Mouse (Mus musculus) liver, embryonic 13.5 days (tissue): Measurements from ENCODE around the gene Klk1b5. TPM values are rescaled to one million over a fixed set of nuclear protein-coding genes. Genes with fewer than 3 reads are reported as not detected.
A peak's percentile ranks its signal among the peaks of the same experiment; 100 is the strongest.
"Not testable (repeated sequence)": the region's sequence is repeated elsewhere in the genome, so short reads cannot be mapped to it uniquely, and the experiment has no call there.

Experiments used
- ATAC-seq: fragments of 200-750 bp; cut with Nextera tagmentation; 2 replicates; pipeline ENCODE4 v1.8.0; 2017; ENCODE audit warnings: low read depth, mild to moderate bottlenecking, moderate number of reproducible peaks, moderate library complexity
- DNase-seq: peaks from one replicate; pipeline ENCODE4 v3.0.0; 2022
- H3K27ac ChIP-seq: fragments of 300-500 bp; sonication (generic); 2 replicates; pipeline ENCODE4 v1.5.1; 2015; ENCODE audit warnings: moderate library complexity, mild to moderate bottlenecking, inconsistent platforms
- H3K27me3 ChIP-seq: fragments of 300-500 bp; sonication (generic); 2 replicates; pipeline ENCODE4 v1.6.1; 2015; ENCODE audit warnings: mild to moderate bottlenecking, inconsistent platforms
- H3K36me3 ChIP-seq: fragments of 300-500 bp; sonication (generic); 2 replicates; pipeline ENCODE4 v1.6.1; 2015; ENCODE audit warnings: mild to moderate bottlenecking, inconsistent platforms
- H3K4me1 ChIP-seq: fragments of 300-500 bp; sonication (generic); replicated peaks from 2 replicates; pipeline ENCODE4 v1.6.1; 2015; ENCODE audit warnings: inconsistent platforms
- H3K4me2 ChIP-seq: fragments of 300-500 bp; sonication (generic); 2 replicates; pipeline ENCODE4 v1.6.1; 2015; ENCODE audit warnings: inconsistent platforms, mild to moderate bottlenecking, moderate library complexity
- H3K4me3 ChIP-seq: fragments of 300-500 bp; sonication (generic); replicated peaks from 2 replicates; pipeline ENCODE4 v1.5.1; 2015; ENCODE audit warnings: mild to moderate bottlenecking, inconsistent platforms
- H3K9ac ChIP-seq: fragments of 300-500 bp; sonication (generic); 2 replicates; pipeline ENCODE4 v1.6.1; 2015; ENCODE audit warnings: mild to moderate bottlenecking, inconsistent platforms
- H3K9me3 ChIP-seq: fragments of 300-500 bp; sonication (generic); replicated peaks from 2 replicates; pipeline ENCODE4 v1.6.1; 2016; ENCODE audit warnings: inconsistent platforms
- WGBS: fragments of 180-500 bp; shearing (Covaris S2); methylation state at CpG from one replicate; pipeline ENCODE4 v1.1.7; 2015; ENCODE audit not compliant: insufficient replicate concordance; 5-methylcytosine and 5-hydroxymethylcytosine counted together
- polyA plus RNA-seq: library from polyadenylated mRNA; unstranded; fragments of >200 nt; fragmentation: Nextera tagmentation; extraction: Ambion mirVana; gene quantifications from 2 replicates; pipeline ENCODE4 v1.2.1, GENCODE M21; 2015

The Klk1b5 gene
- polyA plus RNA-seq, 1 experiment from 2014 or later: not detected

DNA sequence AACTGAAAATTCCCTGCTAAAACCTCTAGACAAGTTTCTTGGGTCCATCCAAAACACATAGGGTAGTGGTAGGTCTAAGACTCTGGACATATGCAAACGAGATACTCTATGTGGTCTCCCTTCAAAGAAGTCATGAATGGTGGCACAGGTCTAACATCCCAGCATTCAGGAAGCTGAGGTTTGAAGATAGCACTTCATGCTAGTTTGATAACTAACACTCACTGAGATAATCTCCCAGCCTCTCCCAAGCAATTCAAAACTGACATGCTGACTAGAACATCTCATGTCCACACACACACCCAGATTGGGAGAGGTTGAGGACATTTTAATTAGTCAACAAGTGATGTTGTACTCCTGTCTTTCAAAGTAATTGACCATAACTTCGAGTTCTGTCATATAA lies 24.2 kb downstream of the Klk1b5 start:
- WGBS: 15% methylated on average over 2 of the region's 2 CpGs
- H3K4me1 ChIP-seq: peaks cover 15% of the 10 kb centered on the region
- no peak overlapping the region for H3K9ac ChIP-seq
- no peak for DNase-seq
- ATAC-seq: no peak
- H3K4me2 ChIP-seq: no peak overlapping the region
- no peak overlapping the region for H3K27ac ChIP-seq
- no peaks in the 10 kb centered on the region for H3K36me3 ChIP-seq
- no peaks in the 10 kb centered on the region for H3K9me3 ChIP-seq
- H3K4me3 ChIP-seq: no peak overlapping the region
- no peaks in the 10 kb centered on the region for H3K27me3 ChIP-seq

DNA sequence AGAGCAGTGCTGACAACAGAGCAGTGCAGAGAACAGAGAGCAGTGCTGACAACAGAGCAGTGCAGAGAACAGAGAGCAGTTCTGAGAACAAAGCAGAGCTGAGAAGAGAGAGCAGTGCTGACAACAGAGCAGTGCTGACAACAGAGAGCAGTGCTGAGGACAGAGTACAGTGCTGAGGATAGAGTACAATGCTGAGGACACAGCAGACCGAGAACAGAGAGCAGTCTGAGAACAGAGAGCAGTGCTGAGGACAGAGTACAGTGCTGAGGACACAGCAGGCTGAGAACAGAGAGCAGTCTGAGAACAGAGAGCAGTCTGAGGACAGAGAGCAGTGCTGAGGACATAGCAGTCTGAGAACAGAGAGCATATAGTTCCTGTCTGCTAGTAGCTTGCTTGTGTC lies 25.0 kb downstream of the Klk1b5 start:
- ATAC-seq (no peak), DNase-seq (no peak)
- Histone ChIP-seq H3K4me2 (no peak overlapping the region), H3K9me3 (no peaks in the 10 kb centered on the region), H3K4me1 (peaks cover 23% of the 10 kb centered on the region), H3K4me3 (no peak overlapping the region), H3K27me3 (no peaks in the 10 kb centered on the region), H3K36me3 (no peaks in the 10 kb centered on the region), H3K9ac (no peak overlapping the region), H3K27ac (no peak overlapping the region)
- WGBS: 34% methylated on average over 1 of the region's 1 CpGs

GRCm38 (mm10) chr7:44241163-44241562 lies 25.4 kb downstream of the Klk1b5 start:
- no peak overlapping the region for H3K4me3 ChIP-seq
- DNase-seq: no peak
- no peak overlapping the region for H3K9ac ChIP-seq
- H3K4me2 ChIP-seq: no peak overlapping the region
- no peaks in the 10 kb centered on the region for H3K27me3 ChIP-seq
- H3K27ac ChIP-seq: no peak overlapping the region
- H3K9me3 ChIP-seq: no peaks in the 10 kb centered on the region
- H3K4me1 ChIP-seq: peaks cover 25% of the 10 kb centered on the region
- H3K36me3 ChIP-seq: no peaks in the 10 kb centered on the region
- ATAC-seq: no peak
- WGBS: 51% methylated on average over 2 of the region's 2 CpGs

DNA sequence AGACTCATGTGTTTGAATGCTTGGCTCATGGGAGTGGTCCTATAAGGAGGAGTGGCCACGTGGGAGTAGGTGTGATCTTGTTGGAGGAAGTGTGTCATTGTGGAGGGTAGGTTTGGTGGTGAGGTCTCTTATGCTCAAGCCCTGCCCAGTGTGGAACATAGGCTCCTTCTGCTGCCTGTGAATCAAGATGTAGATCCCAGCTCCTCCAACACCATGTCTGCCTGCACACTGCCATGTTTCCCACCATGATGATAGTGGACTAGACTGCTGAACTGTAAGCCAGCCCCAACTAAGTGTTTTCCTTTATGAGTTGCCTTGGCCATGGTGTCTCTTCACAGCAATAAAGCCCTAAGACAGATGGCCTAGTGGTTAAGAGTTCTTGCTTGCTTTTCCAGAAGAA lies 28.3 kb downstream of the Klk1b5 start:
- Histone ChIP-seq H3K4me1 (peaks cover 47% of the 10 kb centered on the region), H3K27ac (no peak overlapping the region), H3K4me3 (no peak overlapping the region), H3K27me3 (no peaks in the 10 kb centered on the region), H3K36me3 (peaks cover 14% of the 10 kb centered on the region), H3K4me2 (no peak overlapping the region), H3K9me3 (no peaks in the 10 kb centered on the region), H3K9ac (no peak overlapping the region)
- no peak for ATAC-seq
- WGBS: 36% methylated on average over 1 of the region's 1 CpGs
- DNase-seq: no peak

- H3K4me2 ChIP-seq: peak within 1 kb of the TSS; percentile 87
- H3K4me3 ChIP-seq: peak within 1 kb of the TSS; percentile 93
- H3K36me3 ChIP-seq: peaks cover 36% of the 10 kb centered on the region
- ATAC-seq: peak; percentile 80
- no peaks in the 10 kb centered on the region for H3K27me3 ChIP-seq
- H3K27ac ChIP-seq: peak within 1 kb of the TSS; percentile 84
- H3K9me3 ChIP-seq: no peaks in the 10 kb centered on the region
- peak; percentile 81 for DNase-seq
- under 1% methylated on average over 62 of the region's 62 CpGs for WGBS
- H3K4me1 ChIP-seq: peaks cover 45% of the 10 kb centered on the region
- peak within 1 kb of the TSS; percentile 91 for H3K9ac ChIP-seq
Measured at GRCm38 (mm10) chr7:44246055-44246983, 30.6 kb downstream of the Klk1b5 start, which contains the start of the genes 1700028J19Rik and 2410002F23Rik. Gene 1700028J19Rik, minus strand, starts transcription at chr7:44246695. Gene 2410002F23Rik, plus strand, starts transcription at chr7:44246722.

- DNase-seq: peak; percentile 37
- Histone ChIP-seq H3K36me3 (peaks cover 41% of the 10 kb centered on the region), H3K9ac (peak overlapping the region; percentile 91), H3K27ac (peak overlapping the region; percentile 71), H3K4me2 (peak overlapping the region; percentile 87), H3K4me3 (peak overlapping the region; percentile 93), H3K27me3 (no peaks in the 10 kb centered on the region), H3K4me1 (peaks cover 45% of the 10 kb centered on the region), H3K9me3 (no peaks in the 10 kb centered on the region)
- under 1% methylated on average over 23 of the region's 23 CpGs for WGBS
- peak; percentile 14 for ATAC-seq
Measured at GRCm38 (mm10) chr7:44246984-44247470, 31.3 kb downstream of the Klk1b5 start.

GRCm38 (mm10) chr7:44247971-44248370 lies 32.2 kb downstream of the Klk1b5 start:
- H3K4me3 ChIP-seq: peak overlapping the region; percentile 93
- peak overlapping the region; percentile 87 for H3K4me2 ChIP-seq
- no peaks in the 10 kb centered on the region for H3K9me3 ChIP-seq
- ATAC-seq (no peak), DNase-seq (no peak)
- H3K4me1 ChIP-seq: peaks cover 45% of the 10 kb centered on the region
- peaks cover 51% of the 10 kb centered on the region for H3K36me3 ChIP-seq
- no peaks in the 10 kb centered on the region for H3K27me3 ChIP-seq
- WGBS: 82% methylated on average over 2 of the region's 2 CpGs
- H3K9ac ChIP-seq: peak overlapping the region; percentile 91
- no peak overlapping the region for H3K27ac ChIP-seq

- DNase-seq (no peak), ATAC-seq (no peak)
- Histone ChIP-seq H3K4me2 (0 out of 2 replicates have a peak overlapping the region, but pooled peaks have one; percentile 8), H3K4me1 (peaks cover 45% of the 10 kb centered on the region), H3K9ac (no peak overlapping the region), H3K36me3 (peaks cover 57% of the 10 kb centered on the region), H3K27ac (no peak overlapping the region), H3K4me3 (no peak overlapping the region), H3K27me3 (no peaks in the 10 kb centered on the region), H3K9me3 (no peaks in the 10 kb centered on the region)
- WGBS: 82% methylated on average over 4 of the region's 4 CpGs
Measured at GRCm38 (mm10) chr7:44249248-44249647, 33.5 kb downstream of the Klk1b5 start.

GRCm38 (mm10) chr7:44250732-44251275 lies 35.1 kb downstream of the Klk1b5 start:
- H3K4me3 ChIP-seq, H3K4me2 ChIP-seq, DNase-seq, H3K27ac ChIP-seq, ATAC-seq, H3K9ac ChIP-seq, H3K9me3 ChIP-seq, H3K27me3 ChIP-seq: not testable (repeated sequence)
- WGBS: 81% methylated on average over 17 of the region's 17 CpGs
- Histone ChIP-seq H3K4me1 (peaks cover 36% of the 10 kb centered on the region), H3K36me3 (peaks cover 57% of the 10 kb centered on the region)

DNA sequence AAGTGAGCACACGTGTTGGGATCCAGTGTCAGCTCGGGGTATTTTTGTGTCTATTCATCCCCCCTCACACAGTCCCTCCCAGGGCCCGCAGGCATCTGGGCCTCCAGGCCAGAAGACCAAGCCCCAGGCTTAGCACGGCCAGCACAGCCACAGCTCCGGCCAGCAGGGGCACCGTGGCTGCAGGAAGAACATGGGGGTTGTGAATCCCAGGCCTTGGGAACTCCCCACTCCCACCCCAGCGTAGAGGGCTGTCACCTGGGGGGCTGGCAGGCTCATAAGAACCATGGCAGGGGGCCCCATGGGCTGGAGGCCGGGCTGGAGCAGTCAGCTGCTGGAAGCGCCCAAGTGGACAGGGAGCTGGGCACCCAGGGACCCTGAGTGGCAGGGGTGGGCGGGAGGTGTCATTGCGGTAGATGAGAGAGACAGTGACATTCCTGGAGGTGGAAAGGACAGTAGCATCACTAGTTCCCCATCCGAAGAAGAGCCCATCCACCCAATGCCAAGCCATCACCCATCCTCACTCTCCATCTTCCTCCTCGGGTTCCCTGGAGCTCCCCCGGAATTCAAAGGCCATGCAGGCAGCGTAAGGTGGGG lies 37.4 kb downstream of the Klk1b5 start:
- ATAC-seq (no peak; the same call in 1 of the 2 replicates), DNase-seq (no peak)
- no peak overlapping the region for H3K4me2 ChIP-seq
- peaks cover 53% of the 10 kb centered on the region for H3K36me3 ChIP-seq
- 58% methylated on average over 15 of the region's 15 CpGs for WGBS
- no peaks in the 10 kb centered on the region for H3K27me3 ChIP-seq
- peaks cover 23% of the 10 kb centered on the region for H3K4me1 ChIP-seq
- H3K27ac ChIP-seq: no peak overlapping the region
- H3K4me3 ChIP-seq: no peak overlapping the region
- H3K9me3 ChIP-seq: no peaks in the 10 kb centered on the region
- H3K9ac ChIP-seq: no peak overlapping the region

DNA sequence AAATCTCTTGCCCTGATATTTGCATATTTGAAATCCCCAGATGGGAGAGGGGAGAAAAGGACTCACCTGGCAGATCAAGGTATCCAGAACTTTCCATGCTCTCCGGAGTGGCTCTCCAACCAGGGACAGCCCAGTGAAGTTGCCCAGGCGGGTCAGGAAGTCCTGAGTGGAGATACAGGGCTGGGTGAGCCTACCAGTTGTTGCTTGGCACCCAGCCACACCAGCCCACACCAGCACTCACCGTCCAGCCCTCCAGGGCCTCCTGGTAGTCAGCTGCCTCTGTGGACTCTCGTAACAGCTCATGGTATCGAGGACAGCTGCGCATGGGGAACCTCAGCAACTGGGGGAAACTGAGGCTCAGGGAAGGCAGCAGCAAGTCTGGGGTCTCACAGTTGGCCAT lies 39.2 kb downstream of the Klk1b5 start:
- Histone ChIP-seq H3K9ac (no peak overlapping the region), H3K36me3 (peaks cover 35% of the 10 kb centered on the region), H3K4me1 (0 out of 2 replicates have a peak, but pooled peaks cover 7% of the 10 kb centered on the region), H3K9me3 (no peaks in the 10 kb centered on the region), H3K27me3 (no peaks in the 10 kb centered on the region), H3K4me3 (no peak overlapping the region), H3K4me2 (no peak overlapping the region), H3K27ac (no peak overlapping the region)
- DNase-seq: no peak
- ATAC-seq: no peak
- 71% methylated on average over 6 of the region's 6 CpGs for WGBS
